In genomic region chrX:50842046-50842445, GRCm38 (mm10) we compare ENCODE assay signal across 10 mouse cellular contexts. TPM values are rescaled to one million over a fixed set of nuclear protein-coding genes. Genes with fewer than 3 reads are reported as not detected.
A peak's percentile ranks its signal among the peaks of the same experiment; 100 is the strongest.
DNase-seq lines count a peak whose midpoint lies in the region; ATAC-seq and TF ChIP-seq lines count a peak whose summit lies in the region.
"Had no signal": no experiment of that assay in that cellular context is flagged by ENCODE, and none has a peak within 500 bp of the region (broad histone marks: within the 10 kb centered on the region; RNA-seq: fewer than 3 reads in every experiment).

No protein-coding gene starts in this region.

- H3K4me3 ChIP-seq in heart, embryonic 16.5 days (ENCODE audit: low read length), result peak overlapping the region; percentile 65
- no peak overlapping the region for H3K4me3 ChIP-seq in heart, adult 2 months
- peak overlapping the region; percentile 51 for H3K4me3 ChIP-seq in hindbrain, embryonic 16.5 days (ENCODE audit: low read length)
- H3K4me3 ChIP-seq: myocyte had no signal

- no peak overlapping the region for H3K27ac ChIP-seq in heart, embryonic 16.5 days (ENCODE audit: low read length)
- no peak overlapping the region for H3K27ac ChIP-seq in heart, adult 2 months
- H3K27ac ChIP-seq in hindbrain, embryonic 16.5 days (ENCODE audit: low read depth, low read length), result no peak overlapping the region

- no peaks in the 10 kb centered on the region for H3K4me1 ChIP-seq in heart, embryonic 16.5 days (ENCODE audit: control insufficient read depth, insufficient read depth, low read length)
- no peaks in the 10 kb centered on the region for H3K4me1 ChIP-seq in heart, adult 2 months (ENCODE audit: control insufficient read depth, insufficient read depth, low read length)
- H3K4me1 ChIP-seq in hindbrain, embryonic 16.5 days (ENCODE audit: control insufficient read depth, insufficient read depth, low read depth, low read length), result peaks cover 3% of the 10 kb centered on the region; the same call in 1 of the 2 replicates

- no peak overlapping the region; the same call in 1 of the 2 replicates for H3K9ac ChIP-seq in heart, embryonic 16.5 days (ENCODE audit: low read length)
- H3K9ac ChIP-seq in heart, adult 2 months (ENCODE audit: low read depth, low read length), result no peak overlapping the region
- no peak overlapping the region for H3K9ac ChIP-seq in hindbrain, embryonic 16.5 days (ENCODE audit: low read depth, low read length)

- TF ChIP-seq POLR2A in heart, adult 2 months (IDR thresholded peaks at IDR 0.05; ENCODE audit: insufficient read depth, low read depth, low read length), result no peak

- H3K4me2 ChIP-seq in heart, embryonic 16.5 days (ENCODE audit: low read depth, low read length), result peak overlapping the region; percentile 78
- peak overlapping the region; percentile 91 for H3K4me2 ChIP-seq in hindbrain, embryonic 16.5 days (ENCODE audit: low read length)

- 43% methylated on average over 9 of the region's 9 CpGs for WGBS in heart, embryonic 16.5 days
- 50% methylated on average over 9 of the region's 9 CpGs for WGBS in heart, adult 2 months
- 58% methylated on average over 8 of the region's 9 CpGs for WGBS in hindbrain, embryonic 16.5 days

- H3K9me3 ChIP-seq in heart, embryonic 16.5 days (replicated peaks; ENCODE audit: control insufficient read depth, low read length), result no peaks in the 10 kb centered on the region
- H3K9me3 ChIP-seq in hindbrain, embryonic 16.5 days (ENCODE audit: control insufficient read depth, low read length), result no peaks in the 10 kb centered on the region

- peaks cover 3% of the 10 kb centered on the region for H3K27me3 ChIP-seq in heart, embryonic 16.5 days (ENCODE audit: control insufficient read depth, insufficient read depth, low read length)
- H3K27me3 ChIP-seq in heart, adult 2 months (ENCODE audit: control insufficient read depth, insufficient read depth, low read length), result no peaks in the 10 kb centered on the region
- H3K27me3 ChIP-seq in hindbrain, embryonic 16.5 days (replicated peaks; ENCODE audit: control insufficient read depth, insufficient read depth, low read length), result no peaks in the 10 kb centered on the region

- no peaks in the 10 kb centered on the region for H3K79me2 ChIP-seq in heart, adult 2 months (replicated peaks; ENCODE audit: control insufficient read depth, insufficient read depth, low read length)

- TF ChIP-seq CTCF in heart, adult 2 months (IDR thresholded peaks at IDR 0.05), result no peak

- intact Hi-C loops in heart, adult 2 months (cut with DNase I), result no loop called here
- intact Hi-C loops in left cerebral cortex, postnatal 4 days (cut with DNase I), result no loop called here

- DNase-seq in heart, adult 2 months, result no peak
- peak; percentile 3 for DNase-seq in R1 (ENCODE audit: low read depth, low spot score)
- peak; percentile 62 for DNase-seq in naive thymus-derived CD4-positive, alpha-beta T cell, adult 2 months (ENCODE audit: low read depth)
- no peak for DNase-seq in embryo, embryonic 10.5 days (ENCODE audit: low spot score)
- DNase-seq in left cerebral cortex, postnatal 4 days, result no peak
- DNase-seq in layer of hippocampus, adult 11-12 months (ENCODE audit: low spot score), result no peak

- ATAC-seq in heart, embryonic 16.5 days (replicated peaks; ENCODE audit: extremely low read depth, insufficient read depth, low FRiP score), result no peak
- no peak for ATAC-seq in hindbrain, embryonic 16.5 days
- ATAC-seq: Patski had no signal

- no peaks in the 10 kb centered on the region for H3K36me3 ChIP-seq in heart, embryonic 16.5 days (ENCODE audit: control insufficient read depth, insufficient read depth)
- H3K36me3 ChIP-seq in heart, adult 2 months (ENCODE audit: control insufficient read depth, insufficient read depth, low read length), result no peaks in the 10 kb centered on the region
- no peaks in the 10 kb centered on the region for H3K36me3 ChIP-seq in hindbrain, embryonic 16.5 days (ENCODE audit: control insufficient read depth, insufficient read depth, low read length)

- no peak for TF ChIP-seq EP300 in heart, adult 2 months (IDR thresholded peaks at IDR 0.05; ENCODE audit: insufficient read depth, low read depth, low read length)

RNA-seq across cellular contexts. Expression of gene Stk26, which starts 1.2 kb away (rescaled TPM):
- 3.3 and 4.3 TPM in 2 replicates for polyA plus RNA-seq in heart, embryonic 16.5 days (2015; fragmentation: Nextera tagmentation; extraction: Ambion mirVana)
- 1 to 10 TPM; 2.2 to 3.4 TPM for total RNA-seq in heart, adult 2 months (2021)
- polyA plus RNA-seq in heart, adult 2 months (2012; rRNA removed), result 1.0 and 1.3 TPM in 2 replicates
- polyA plus RNA-seq in hindbrain, embryonic 16.5 days (2015; fragmentation: Nextera tagmentation; extraction: Ambion mirVana), result 0.50 and 0.95 TPM in 2 replicates
- total RNA-seq in left cerebral cortex, postnatal 4 days (2021), result 1 to 10 TPM; 1.2 to 1.5 TPM
- polyA plus RNA-seq: myocyte, Patski had no signal

Comparison
In these comparisons a context has a peak if more than half of its experiments do, and no peak if none do; other contexts are left out.
1. DNase-seq: peak in R1 (single experiment) and naive thymus-derived CD4-positive, alpha-beta T cell, adult 2 months (single experiment); none in heart, adult 2 months (0 of 2), embryo, embryonic 10.5 days (single experiment), left cerebral cortex, postnatal 4 days (single experiment) and layer of hippocampus, adult 11-12 months (single experiment).